Mouse (Mus musculus) adrenal gland, adult 18-20 months (tissue): Measurements from ENCODE around the gene Sectm1b. TPM values are rescaled to one million over a fixed set of nuclear protein-coding genes. Genes with fewer than 3 reads are reported as not detected.
"Not testable (repeated sequence)": the region's sequence is repeated elsewhere in the genome, so short reads cannot be mapped to it uniquely, and the experiment has no call there.

Experiments used
- DNase-seq, 2 experiments: peaks; one replicate each; pipeline ENCODE4 v3.0.0; 2021 to 2022; ENCODE audit warnings: low spot score in 2 of 2
- total RNA-seq, 2 experiments: library from RNA; stranded (reverse); gene quantifications; 1 replicate in 1 of 2; 2 replicates in 1 of 2; pipeline ENCODE4 v1.2.3; 2021

The Sectm1b gene
- total RNA-seq, 2 experiments from 2014 or later = 0.27 TPM; not detected in 1

- no peak for DNase-seq
These were observed 12.3 kb upstream of the Sectm1b start for GRCm38 (mm10) chr11:121075655-121076054.

DNA sequence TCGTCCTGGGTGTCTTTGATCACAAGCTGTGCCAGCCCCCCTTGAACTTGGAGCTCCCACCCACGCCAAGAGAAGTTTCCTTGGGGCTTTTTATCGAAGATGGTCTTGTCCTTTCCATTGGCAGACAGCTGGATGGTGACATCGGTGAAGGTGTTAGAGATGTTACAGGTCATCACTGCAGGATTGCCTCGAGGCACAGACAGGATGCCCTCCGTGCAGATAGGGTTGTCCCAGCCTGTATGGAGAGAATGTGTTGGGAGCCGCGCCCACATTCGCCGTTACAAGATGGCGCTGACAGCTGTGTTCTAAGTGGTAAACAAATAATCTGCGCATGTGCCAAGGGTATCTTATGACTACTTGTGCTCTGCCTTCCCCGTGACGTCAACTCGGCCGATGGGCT, 6.3 kb upstream of the Sectm1b start:
- DNase-seq = not testable (repeated sequence)

DNA sequence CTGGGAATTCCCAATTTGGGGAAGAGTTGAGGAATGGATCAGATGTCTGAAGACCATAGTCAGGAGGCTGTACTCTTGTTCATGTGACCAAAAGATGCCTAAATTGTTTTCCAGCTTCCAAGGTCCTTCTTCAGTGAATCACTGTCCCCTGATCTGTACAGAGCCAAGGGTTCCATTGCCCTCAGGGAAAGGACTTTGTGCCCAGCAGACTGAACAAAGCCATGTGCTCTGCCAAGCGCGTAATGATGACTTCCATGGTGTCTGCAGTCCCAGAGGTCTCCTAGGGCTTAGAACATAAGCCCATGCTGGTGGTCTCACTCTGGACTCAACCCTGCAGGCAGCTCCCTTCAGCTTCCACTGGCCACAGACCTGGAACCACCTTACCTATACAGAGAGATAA, 4.5 kb upstream of the Sectm1b start:
- DNase-seq = no peak

- no peak for DNase-seq
These were observed 828 bp upstream of the Sectm1b start for GRCm38 (mm10) chr11:121064197-121064596.

GRCm38 (mm10) chr11:121061615-121062014, 1.8 kb downstream of the Sectm1b start:
- DNase-seq = no peak

DNA sequence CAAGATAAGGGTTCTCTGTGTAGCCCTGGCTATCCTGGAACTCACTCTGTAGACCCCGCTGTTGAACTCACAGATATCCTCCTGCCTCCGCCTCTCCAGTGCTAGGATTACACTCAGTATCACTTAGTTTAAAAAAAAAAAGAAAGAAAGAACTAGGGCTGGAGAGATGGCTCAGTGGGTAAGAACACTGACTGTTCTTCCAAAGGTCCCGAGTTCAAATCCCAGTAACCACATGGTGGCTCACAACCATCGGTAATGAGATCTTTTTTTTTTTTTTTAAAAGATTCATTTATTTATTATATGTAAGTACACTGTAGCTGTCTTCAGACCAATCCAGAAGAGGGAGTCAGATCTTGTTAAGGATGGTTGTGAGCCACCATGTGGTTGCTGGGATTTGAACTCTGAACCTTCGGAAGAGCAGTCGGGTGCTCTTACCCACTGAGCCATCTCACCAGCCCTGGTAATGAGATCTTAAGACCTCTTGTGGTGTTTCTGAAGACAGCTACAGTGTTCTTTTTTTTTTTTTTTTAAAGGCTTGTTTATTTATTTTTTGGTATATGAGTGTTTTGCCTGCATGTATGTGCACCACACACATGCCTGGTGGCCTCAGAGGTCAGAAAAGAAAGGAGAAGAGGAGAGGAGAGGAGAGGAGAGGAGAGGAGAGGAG, 2.8 kb downstream of the Sectm1b start:
- not testable (repeated sequence) for DNase-seq

DNA sequence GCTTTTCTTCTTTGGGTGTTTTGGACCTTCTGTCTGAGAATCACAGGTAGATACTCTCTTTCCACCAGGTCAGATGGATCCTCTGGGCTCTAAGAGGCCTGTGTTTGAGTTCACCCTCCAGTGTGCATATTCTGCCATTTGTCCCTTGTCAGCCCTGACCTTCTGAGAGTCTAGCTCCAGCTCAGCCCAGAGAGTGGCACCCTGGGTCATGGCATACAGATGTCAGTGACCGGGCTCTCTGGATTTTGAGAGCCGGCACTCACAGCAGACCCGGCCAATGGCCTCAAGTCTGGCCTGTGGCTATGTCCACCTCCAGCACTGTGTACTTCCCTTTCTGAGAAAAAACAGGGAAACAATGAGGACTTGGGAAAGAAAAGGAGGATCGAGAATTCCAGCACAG, 3.9 kb downstream of the Sectm1b start:
- DNase-seq = no peak

GRCm38 (mm10) chr11:121058956-121059355, 4.4 kb downstream of the Sectm1b start:
- DNase-seq = no peak

DNA sequence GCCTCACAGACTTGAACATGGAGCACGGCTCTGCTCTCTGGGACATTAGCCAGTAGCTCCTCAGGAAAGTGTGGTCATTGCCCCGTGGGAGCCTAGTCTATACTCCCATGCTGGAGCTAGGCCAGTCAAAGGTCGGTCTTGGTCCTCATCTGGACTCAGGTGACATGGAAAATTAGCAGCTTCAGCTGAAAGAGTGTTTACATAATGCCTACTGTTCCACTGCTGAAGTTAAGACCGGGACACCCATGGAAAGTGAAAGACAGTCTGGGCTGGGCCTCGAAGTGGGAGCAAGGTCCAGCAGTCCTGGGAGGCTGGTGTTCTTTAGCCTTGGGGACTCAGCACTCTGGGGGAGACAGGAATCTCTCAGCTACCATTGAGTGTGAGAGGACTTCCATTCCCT, 5.2 kb downstream of the Sectm1b start:
- no peak for DNase-seq

GRCm38 (mm10) chr11:121056536-121057236, 6.7 kb downstream of the Sectm1b start:
- DNase-seq = no peak

DNA sequence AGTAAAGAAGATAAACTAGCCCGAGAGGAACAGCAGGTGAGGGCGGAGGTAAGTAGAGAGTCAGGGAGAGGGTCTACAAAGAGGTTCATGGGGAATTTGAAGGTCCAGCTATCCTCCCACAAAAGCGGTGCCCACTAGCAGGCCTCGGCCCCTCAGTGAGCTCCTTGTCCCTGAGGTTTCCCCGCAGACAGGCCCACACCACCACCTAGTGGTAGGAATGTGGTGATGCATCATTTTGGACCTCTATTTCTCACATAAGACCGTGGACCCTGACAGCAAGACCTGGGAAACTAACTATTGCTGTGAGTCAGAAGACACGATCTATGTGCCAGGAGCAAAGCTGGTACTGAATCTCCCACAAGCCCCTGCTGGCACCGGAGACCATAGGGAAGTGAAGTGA, 9.8 kb downstream of the Sectm1b start:
- DNase-seq = peak; percentile 71 to 75

- DNase-seq = no peak
These were observed 11.0 kb downstream of the Sectm1b start for GRCm38 (mm10) chr11:121052387-121052786.

GRCm38 (mm10) chr11:121051793-121052192, 11.6 kb downstream of the Sectm1b start:
- DNase-seq = no peak

- no peak for DNase-seq
These were observed 13.5 kb downstream of the Sectm1b start for GRCm38 (mm10) chr11:121049840-121050239.

DNA sequence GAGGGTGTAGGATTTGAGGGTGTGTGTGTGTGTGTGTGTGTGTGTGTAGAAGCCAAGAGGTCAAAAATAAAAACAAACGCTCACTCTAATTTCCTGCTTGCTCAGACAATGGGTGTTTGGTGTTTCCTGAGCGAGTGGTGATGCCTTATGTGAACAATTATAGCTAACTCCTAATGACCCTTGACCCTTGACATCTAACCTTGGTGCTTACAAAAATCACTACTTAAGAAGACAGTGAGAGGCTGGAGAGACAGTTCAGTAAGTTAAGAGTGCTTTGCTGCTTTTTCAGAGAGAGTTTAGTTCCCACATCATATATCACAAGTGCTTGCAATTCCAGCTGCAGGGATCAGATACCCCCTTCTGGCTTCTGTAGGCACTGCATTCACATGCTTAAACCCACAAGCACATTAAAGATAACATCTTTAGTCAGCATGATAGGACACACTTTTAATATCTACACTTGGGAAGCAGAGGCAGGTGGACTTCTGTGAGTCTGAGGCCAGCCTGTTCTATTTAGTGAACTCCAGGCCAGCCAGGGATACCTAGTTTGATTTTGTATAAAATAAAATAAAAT, 15.5 kb downstream of the Sectm1b start:
- DNase-seq = no peak

GRCm38 (mm10) chr11:121045286-121045685, 18.1 kb downstream of the Sectm1b start:
- DNase-seq = no peak

DNA sequence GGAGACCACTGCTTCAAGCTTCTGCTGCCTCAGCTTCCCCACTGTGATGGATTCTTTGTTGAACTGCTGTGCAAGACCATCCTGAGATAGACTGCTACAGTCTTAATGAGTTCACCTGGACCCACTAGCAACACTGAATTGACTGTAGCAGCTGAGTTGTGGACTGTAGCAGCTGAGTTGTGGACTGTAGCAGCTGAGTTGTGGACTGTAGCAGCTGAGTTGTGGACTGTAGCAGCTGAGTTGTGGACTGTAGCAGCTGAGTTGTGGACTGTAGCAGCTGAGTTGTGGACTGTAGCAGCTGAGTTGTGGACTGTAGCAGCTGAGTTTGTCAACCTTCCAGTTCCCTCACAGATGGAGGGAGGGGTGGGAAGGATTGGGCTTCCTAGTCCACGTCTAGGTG, 20.3 kb downstream of the Sectm1b start:
- DNase-seq = not testable (repeated sequence)

- no peak for DNase-seq
These were observed 20.9 kb downstream of the Sectm1b start for GRCm38 (mm10) chr11:121042480-121042879.

DNA sequence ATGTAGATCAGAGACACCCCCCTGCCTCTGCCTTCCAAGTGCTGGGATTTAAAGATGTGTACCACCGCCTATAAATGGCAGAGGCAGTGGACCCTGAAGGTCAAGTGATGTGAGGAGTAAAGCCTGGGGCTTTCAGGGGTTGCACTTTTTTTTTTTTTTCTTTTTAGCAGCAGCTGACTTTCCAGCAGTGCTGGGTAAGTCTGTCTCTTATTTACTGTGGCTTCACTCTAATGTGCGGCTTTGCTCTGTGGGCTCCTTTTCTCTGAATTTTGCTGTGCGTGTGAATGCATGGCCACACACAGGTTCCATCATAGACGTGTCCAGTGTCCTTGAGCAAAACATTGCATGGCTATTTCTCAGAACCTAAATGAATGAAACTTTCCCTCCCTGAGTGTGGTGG, 21.7 kb downstream of the Sectm1b start:
- DNase-seq = no peak

GRCm38 (mm10) chr11:121041212-121041611, 22.2 kb downstream of the Sectm1b start:
- DNase-seq = peak; percentile 82 to 83

DNA sequence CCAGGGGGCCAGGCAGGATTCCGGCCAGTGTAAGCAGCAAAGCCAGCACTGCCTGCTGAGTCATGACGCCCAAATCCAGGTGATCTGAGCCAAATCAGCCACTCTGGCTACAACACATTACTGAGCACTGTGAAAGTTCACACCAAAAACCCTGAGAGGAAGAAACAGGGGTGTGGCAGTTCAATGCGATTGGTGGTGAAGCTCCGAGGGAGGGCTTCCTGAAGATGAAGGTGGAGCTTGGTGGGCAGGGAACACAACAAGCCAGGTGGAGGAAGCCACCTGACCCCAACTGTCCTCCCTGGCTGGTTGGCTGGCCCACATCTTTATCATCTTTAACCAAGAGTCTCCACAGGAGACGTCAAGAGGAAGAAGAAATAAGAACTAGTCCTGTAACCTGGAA, 24.1 kb downstream of the Sectm1b start, which contains the start of gene Cd7:
TSS of gene Cd7 (minus strand) at position 117 of the 400 bp plus-strand sequence.
- no peak for DNase-seq
